ENCODE assay signal across 32 mouse cellular contexts in the genomic region with DNA sequence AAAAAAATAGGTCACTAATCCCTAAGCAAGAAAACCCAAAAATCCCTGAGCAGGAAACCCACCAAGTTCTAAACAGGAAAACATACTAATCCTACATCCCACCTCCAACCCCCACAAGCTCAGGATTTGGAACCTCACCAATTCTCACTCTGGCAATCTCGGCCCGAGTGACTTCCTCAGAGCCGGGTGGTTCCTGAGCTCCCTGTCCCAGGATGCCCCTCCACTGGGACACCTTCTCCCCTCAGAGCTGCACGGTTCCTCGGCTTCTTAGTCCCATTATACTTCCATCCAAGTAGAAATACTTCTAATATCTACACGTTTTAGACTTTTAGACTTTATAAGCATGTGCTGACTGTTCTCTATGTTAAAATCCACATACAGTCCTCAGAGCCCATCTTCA.
"Had no signal": no experiment of that assay in that cellular context is flagged by ENCODE, and none has a peak within 500 bp of the region (broad histone marks: within the 10 kb centered on the region; RNA-seq: fewer than 3 reads in every experiment).

No protein-coding gene starts in this region.

- H3K27me3 ChIP-seq: limb, embryonic 12.5 days; limb, embryonic 13.5 days; limb, embryonic 15.5 days; liver, embryonic 12.5 days; liver, embryonic 13.5 days; liver, embryonic 15.5 days; lung, embryonic 15.5 days; megakaryocyte, embryonic 14.5 days; midbrain, embryonic 12.5 days; midbrain, embryonic 13.5 days; midbrain, embryonic 15.5 days; neural tube, embryonic 12.5 days; neural tube, embryonic 13.5 days had no signal

- H3K9me3 ChIP-seq: limb, embryonic 10.5 days; limb, embryonic 12.5 days; limb, embryonic 13.5 days; limb, embryonic 15.5 days; liver, embryonic 12.5 days; liver, embryonic 13.5 days; liver, embryonic 15.5 days; lung, embryonic 15.5 days; megakaryocyte, embryonic 14.5 days; midbrain, embryonic 10.5 days; midbrain, embryonic 12.5 days; midbrain, embryonic 13.5 days; midbrain, embryonic 15.5 days; neural tube, embryonic 12.5 days; neural tube, embryonic 13.5 days had no signal

- H3K4me3 ChIP-seq: limb, embryonic 10.5 days; limb, embryonic 12.5 days; limb, embryonic 13.5 days; limb, embryonic 15.5 days; liver, embryonic 12.5 days; liver, embryonic 13.5 days; liver, embryonic 15.5 days; lung, embryonic 15.5 days; megakaryocyte, embryonic 14.5 days; midbrain, embryonic 10.5 days; midbrain, embryonic 12.5 days; midbrain, embryonic 13.5 days; midbrain, embryonic 15.5 days; myocyte; neural tube, embryonic 12.5 days; neural tube, embryonic 13.5 days had no signal

- H3K36me3 ChIP-seq: limb, embryonic 10.5 days; limb, embryonic 12.5 days; limb, embryonic 13.5 days; limb, embryonic 15.5 days; liver, embryonic 12.5 days; liver, embryonic 13.5 days; liver, embryonic 15.5 days; lung, embryonic 15.5 days; midbrain, embryonic 10.5 days; midbrain, embryonic 12.5 days; midbrain, embryonic 13.5 days; midbrain, embryonic 15.5 days; neural tube, embryonic 12.5 days; neural tube, embryonic 13.5 days had no signal

- DNase-seq: left cerebral cortex, postnatal 4 days; liver; liver, embryonic 13.5 days; liver, postnatal 0 days; lung, adult 18-20 months; lung, adult 2 months; lung, embryonic 14.5 days; lung, postnatal 10 days; lung, postnatal 14 days; lung, postnatal 36 days; lung, postnatal 4 days; midbrain, embryonic 14.5 days had no signal

- H3K4me2 ChIP-seq: limb, embryonic 12.5 days; limb, embryonic 13.5 days; limb, embryonic 15.5 days; liver, embryonic 11.5 days; liver, embryonic 12.5 days; liver, embryonic 13.5 days; liver, embryonic 15.5 days; lung, embryonic 14.5 days; lung, embryonic 15.5 days; midbrain, embryonic 11.5 days; midbrain, embryonic 12.5 days; midbrain, embryonic 13.5 days; midbrain, embryonic 15.5 days; neural tube, embryonic 12.5 days; neural tube, embryonic 13.5 days had no signal

- H3K9ac ChIP-seq: limb, embryonic 12.5 days; limb, embryonic 13.5 days; limb, embryonic 15.5 days; liver, embryonic 12.5 days; liver, embryonic 13.5 days; liver, embryonic 14.5 days; liver, embryonic 15.5 days; liver, postnatal 0 days; lung, embryonic 14.5 days; lung, embryonic 15.5 days; midbrain, embryonic 12.5 days; midbrain, embryonic 13.5 days; midbrain, embryonic 15.5 days; neural tube, embryonic 12.5 days; neural tube, embryonic 13.5 days had no signal

- ATAC-seq: liver, embryonic 12.5 days; liver, postnatal 0 days; lung, postnatal 0 days; midbrain, embryonic 13.5 days; midbrain, embryonic 15.5 days had no signal

- H3K27ac ChIP-seq: limb, embryonic 10.5 days; limb, embryonic 12.5 days; limb, embryonic 13.5 days; limb, embryonic 15.5 days; liver, embryonic 12.5 days; liver, embryonic 13.5 days; liver, embryonic 14.5 days; liver, embryonic 15.5 days; lung, embryonic 15.5 days; macrophage; midbrain, embryonic 10.5 days; midbrain, embryonic 12.5 days; midbrain, embryonic 13.5 days; midbrain, embryonic 15.5 days; neural tube, embryonic 12.5 days; neural tube, embryonic 13.5 days had no signal

- H3K4me1 ChIP-seq: limb, embryonic 10.5 days; limb, embryonic 12.5 days; limb, embryonic 13.5 days; limb, embryonic 15.5 days; liver, embryonic 12.5 days; liver, embryonic 13.5 days; liver, embryonic 15.5 days; lung, embryonic 15.5 days; midbrain, embryonic 10.5 days; midbrain, embryonic 12.5 days; midbrain, embryonic 13.5 days; midbrain, embryonic 15.5 days; neural tube, embryonic 12.5 days; neural tube, embryonic 13.5 days had no signal
